Mouse (Mus musculus) midbrain, embryonic 14.5 days (tissue): ENCODE data around the gene Gnao1. TPM values are rescaled to one million over a fixed set of nuclear protein-coding genes. Genes with fewer than 3 reads are reported as not detected.

Experiments
- microRNA-seq: library from miRNA; unstranded; fragments of <30 nt; microRNA quantifications from one replicate; pipeline ENCODE4, GENCODE M21; 2016
- polyA plus RNA-seq: library from polyadenylated mRNA; unstranded; fragments of >200 nt; fragmentation: Nextera tagmentation; extraction: Ambion mirVana; gene quantifications from 2 replicates; pipeline ENCODE4 v1.2.1, GENCODE M21; 2014

Gene Gnao1
- polyA plus RNA-seq, 1 experiment from 2014 or later, result 179 TPM

Small RNA genes lying within 50 kb of the gene (microRNA-seq; reads per million reads assigned to microRNA genes)
- not detected for gene Gm24159

Other genes with a start within 250 kb of the Gnao1 start
- 65.0 and 81.6 TPM in 2 replicates for gene Amfr, start 202.9 kb downstream of the Gnao1 start, polyA plus RNA-seq
- gene Nudt21, start 227.1 kb downstream of the Gnao1 start, polyA plus RNA-seq, result 99.1 and 120 TPM in 2 replicates
- 11.9 and 16.3 TPM in 2 replicates for gene Ogfod1, start 227.2 kb downstream of the Gnao1 start, polyA plus RNA-seq